Mouse (Mus musculus) stomach, embryonic 16.5 days (tissue): Measurements from ENCODE around the gene Coq9. TPM values are rescaled to one million over a fixed set of nuclear protein-coding genes. Genes with fewer than 3 reads are reported as not detected.
A peak's percentile ranks its signal among the peaks of the same experiment; 100 is the strongest.

Source experiments
- ATAC-seq: fragments of 200-750 bp; cut with Nextera tagmentation; 2 replicates; pipeline ENCODE4 v1.8.0; 2017; ENCODE audit warnings: moderate number of reproducible peaks, moderate TSS enrichment; ENCODE audit not compliant: insufficient read depth, low FRiP score
- H3K27ac ChIP-seq: fragments of 300-500 bp; sonication (generic); 2 replicates; pipeline ENCODE4 v1.5.1; 2014; ENCODE audit warnings: low read length
- H3K27me3 ChIP-seq: fragments of 300-500 bp; sonication (generic); 2 replicates; pipeline ENCODE4 v1.6.1; 2014; ENCODE audit warnings: low read length, control low read depth, mixed read lengths; ENCODE audit not compliant: control insufficient read depth, insufficient read depth
- H3K36me3 ChIP-seq: fragments of 300-500 bp; sonication (generic); 2 replicates; pipeline ENCODE4 v1.6.1; 2014; ENCODE audit warnings: low read length; ENCODE audit not compliant: control insufficient read depth, insufficient read depth
- H3K4me1 ChIP-seq: fragments of 300-500 bp; sonication (generic); 2 replicates; pipeline ENCODE4 v1.6.1; 2014; ENCODE audit warnings: low read length, control low read depth, mixed read lengths; ENCODE audit not compliant: control insufficient read depth, insufficient read depth
- H3K4me2 ChIP-seq: fragments of 300-500 bp; sonication (generic); 2 replicates; pipeline ENCODE4 v1.6.1; 2014; ENCODE audit warnings: low read depth, low read length, mixed read lengths
- H3K4me3 ChIP-seq: fragments of 300-500 bp; sonication (generic); replicated peaks from 2 replicates; pipeline ENCODE4 v1.5.1; 2014; ENCODE audit warnings: mild to moderate bottlenecking, low read length
- H3K9ac ChIP-seq: fragments of 300-500 bp; sonication (generic); 2 replicates; pipeline ENCODE4 v1.6.1; 2014; ENCODE audit warnings: low read length
- H3K9me3 ChIP-seq: fragments of 300-500 bp; sonication (generic); replicated peaks from 2 replicates; pipeline ENCODE4 v1.6.1; 2016; ENCODE audit warnings: low read length, control low read depth; ENCODE audit not compliant: control insufficient read depth
- WGBS: fragments of 180-500 bp; shearing (Covaris S2); extraction: QIAGEN DNeasy Blood & Tissue Kit; methylation state at CpG from one replicate; pipeline ENCODE4 v1.1.7; 2014; 5-methylcytosine and 5-hydroxymethylcytosine counted together
- polyA plus RNA-seq: library from polyadenylated mRNA; unstranded; fragments of >200 nt; fragmentation: Nextera tagmentation; extraction: Ambion mirVana; gene quantifications from 2 replicates; pipeline ENCODE4 v1.2.1, GENCODE M21; 2015

Gene Coq9
- polyA plus RNA-seq, 1 experiment from 2014 or later = 94.3 TPM

DNA sequence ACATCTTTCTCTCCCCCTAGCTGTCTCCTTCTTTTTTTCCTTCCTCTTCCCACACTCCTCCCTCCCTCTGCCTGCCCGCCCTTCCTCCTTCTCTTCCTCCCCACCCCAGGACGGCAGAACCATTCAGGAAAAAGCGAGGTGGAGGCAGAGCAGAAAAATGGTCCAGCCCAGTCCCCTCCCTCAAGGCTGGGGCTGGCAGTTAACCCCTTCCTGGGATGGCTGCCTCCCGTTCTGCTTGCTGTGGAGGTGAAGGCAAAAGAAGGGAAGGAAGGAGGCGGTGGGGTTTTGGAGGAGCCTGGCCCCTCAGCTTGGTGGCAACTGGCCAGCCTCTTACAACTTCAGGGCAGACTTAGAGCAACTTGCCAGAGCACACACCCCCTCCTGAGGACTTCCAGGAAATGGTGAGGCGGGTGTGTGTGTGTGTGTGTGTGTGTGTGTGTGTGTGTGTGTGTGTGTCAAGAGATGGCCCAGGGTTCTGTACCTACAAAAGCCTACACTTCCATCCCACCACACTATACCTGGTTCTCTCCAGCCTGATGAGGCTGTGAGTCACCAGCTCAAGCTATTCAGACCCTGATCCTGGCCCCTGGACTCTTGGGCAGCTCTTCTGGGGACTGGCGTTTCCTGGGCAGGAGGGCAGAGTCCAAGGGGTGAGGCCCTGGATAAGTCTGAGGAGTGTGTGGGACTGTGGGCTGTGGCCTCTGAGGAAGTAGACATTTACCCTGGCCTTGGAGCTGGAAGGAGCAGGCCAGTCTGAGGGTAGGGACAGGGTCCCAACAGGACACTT, 33.2 kb downstream of the Coq9 start:
- peak overlapping the region; percentile 81 for H3K4me2 ChIP-seq
- H3K27me3 ChIP-seq = no peaks in the 10 kb centered on the region
- H3K4me3 ChIP-seq = peak overlapping the region; percentile 50
- no peaks in the 10 kb centered on the region for H3K9me3 ChIP-seq
- peak; percentile 81 for ATAC-seq
- H3K27ac ChIP-seq = peak overlapping the region; percentile 84
- H3K36me3 ChIP-seq = no peaks in the 10 kb centered on the region
- peaks cover 43% of the 10 kb centered on the region for H3K4me1 ChIP-seq
- peak overlapping the region; percentile 71 for H3K9ac ChIP-seq
- WGBS = 5% methylated on average over 7 of the region's 7 CpGs

GRCm38 (mm10) chr8:94872156-94872555, 34.0 kb downstream of the Coq9 start:
- ATAC-seq = no peak
- WGBS = 38% methylated on average over 3 of the region's 3 CpGs
- Histone ChIP-seq H3K27me3 (no peaks in the 10 kb centered on the region), H3K9me3 (no peaks in the 10 kb centered on the region), H3K4me3 (peak overlapping the region; percentile 20), H3K36me3 (no peaks in the 10 kb centered on the region), H3K9ac (peak overlapping the region; percentile 71), H3K27ac (peak overlapping the region; percentile 84), H3K4me1 (peaks cover 48% of the 10 kb centered on the region), H3K4me2 (peak overlapping the region; percentile 81)

GRCm38 (mm10) chr8:94872576-94872975, 34.5 kb downstream of the Coq9 start:
- Histone ChIP-seq H3K4me1 (peaks cover 48% of the 10 kb centered on the region), H3K4me2 (peak overlapping the region; percentile 81)
- ATAC-seq = no peak

DNA sequence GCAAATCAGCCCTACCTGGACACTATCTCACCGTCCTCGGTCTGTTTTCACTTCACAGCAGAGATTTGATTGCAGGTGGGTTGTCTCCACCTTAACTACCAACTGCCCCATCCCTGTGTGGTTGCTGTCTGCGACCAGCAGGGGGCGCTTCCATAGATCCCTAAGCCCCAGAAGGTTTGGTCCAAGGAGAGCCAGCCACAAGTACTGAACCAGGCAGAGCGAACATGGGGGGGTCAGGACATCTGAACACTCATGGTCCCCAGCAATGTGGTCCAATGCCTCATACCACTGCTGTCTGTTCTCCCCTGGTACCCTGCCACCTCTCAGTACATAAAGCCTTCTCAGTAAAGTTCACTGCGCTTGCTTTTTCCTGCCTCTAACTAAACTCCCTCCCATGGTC, 36.2 kb downstream of the Coq9 start:
- no peaks in the 10 kb centered on the region for H3K9me3 ChIP-seq
- H3K4me2 ChIP-seq = peak overlapping the region; percentile 88
- H3K36me3 ChIP-seq = no peaks in the 10 kb centered on the region
- 10% methylated on average over 6 of the region's 6 CpGs for WGBS
- peak overlapping the region; percentile 67 for H3K4me3 ChIP-seq
- peaks cover 40% of the 10 kb centered on the region for H3K4me1 ChIP-seq
- H3K27me3 ChIP-seq = no peaks in the 10 kb centered on the region
- H3K9ac ChIP-seq = no peak overlapping the region
- H3K27ac ChIP-seq = no peak overlapping the region
- ATAC-seq = no peak

More at GRCm38 (mm10) chr8:94872576-94872975, 34.5 kb downstream of the Coq9 start:
- Histone ChIP-seq H3K9me3 (no peaks in the 10 kb centered on the region), H3K27me3 (no peaks in the 10 kb centered on the region), H3K9ac (peak overlapping the region; percentile 71), H3K4me3 (no peak overlapping the region), H3K36me3 (no peaks in the 10 kb centered on the region), H3K27ac (peak overlapping the region; percentile 84)
- 82% methylated on average over 2 of the region's 2 CpGs for WGBS

- H3K4me1 ChIP-seq = peaks cover 32% of the 10 kb centered on the region
- no peaks in the 10 kb centered on the region for H3K27me3 ChIP-seq
- no peaks in the 10 kb centered on the region for H3K36me3 ChIP-seq
- peak overlapping the region; percentile 82 for H3K9ac ChIP-seq
- H3K4me2 ChIP-seq = peak overlapping the region; percentile 88
- WGBS = 13% methylated on average over 17 of the region's 17 CpGs
- no peak for ATAC-seq
- H3K9me3 ChIP-seq = no peaks in the 10 kb centered on the region
- peak overlapping the region; percentile 78 for H3K27ac ChIP-seq
- H3K4me3 ChIP-seq = peak overlapping the region; percentile 67
These were observed 37.2 kb downstream of the Coq9 start for GRCm38 (mm10) chr8:94875096-94875870.

DNA sequence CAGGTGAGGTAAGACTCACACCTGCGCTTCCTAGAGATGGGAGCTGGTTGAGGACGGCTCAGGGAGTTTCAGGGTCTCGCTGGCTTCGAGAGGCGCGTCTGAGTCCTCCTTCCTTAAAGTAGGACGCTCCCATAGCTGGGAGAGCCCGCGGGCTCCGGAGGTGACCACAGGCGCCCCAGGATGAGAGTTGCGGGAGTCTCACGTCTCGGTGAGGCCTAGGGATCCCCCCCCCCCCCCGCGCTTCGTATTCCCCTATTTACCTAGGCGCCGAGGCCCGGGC, 37.7 kb downstream of the Coq9 start:
- under 1% methylated on average over 14 of the region's 20 CpGs for WGBS
- peak overlapping the region; percentile 78 for H3K27ac ChIP-seq
- no peak for ATAC-seq
- H3K9ac ChIP-seq = peak overlapping the region; percentile 82
- H3K4me3 ChIP-seq = peak overlapping the region; percentile 67
- no peaks in the 10 kb centered on the region for H3K36me3 ChIP-seq
- peak overlapping the region; percentile 88 for H3K4me2 ChIP-seq
- no peaks in the 10 kb centered on the region for H3K27me3 ChIP-seq
- peaks cover 28% of the 10 kb centered on the region for H3K4me1 ChIP-seq
- no peaks in the 10 kb centered on the region for H3K9me3 ChIP-seq

DNA sequence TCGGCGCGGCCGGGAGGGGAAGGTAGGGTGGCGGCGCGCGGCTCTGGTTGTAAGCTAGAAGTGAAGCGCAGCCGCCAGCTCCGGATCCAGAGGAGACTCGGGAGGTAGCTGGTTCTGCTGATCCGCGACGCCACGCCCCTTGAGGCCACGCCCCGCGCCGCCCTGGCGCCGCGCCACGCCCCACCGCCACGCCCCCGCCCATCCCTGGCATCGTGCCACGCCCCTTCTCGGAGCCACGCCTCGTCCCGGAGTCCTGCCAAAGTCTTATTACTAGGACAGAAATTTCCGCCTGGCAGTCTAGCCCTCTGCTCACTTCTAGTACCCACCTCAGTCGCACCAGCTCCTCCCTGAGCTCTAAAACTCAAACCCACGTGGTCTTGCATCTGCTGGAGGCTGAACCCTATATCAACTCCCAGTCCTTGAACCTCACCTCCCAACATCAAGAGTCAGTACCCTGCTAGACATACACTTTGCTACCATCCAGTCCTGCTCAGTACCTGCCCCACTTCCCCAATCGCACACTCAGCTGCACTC, 38.1 kb downstream of the Coq9 start, which contains the start of gene Dok4:
Gene Dok4, minus strand, starts transcription at position 134 of the 534 bp plus-strand sequence.
- peak within 1 kb of the TSS; percentile 67 for H3K4me3 ChIP-seq
- no peaks in the 10 kb centered on the region for H3K36me3 ChIP-seq
- no peaks in the 10 kb centered on the region for H3K27me3 ChIP-seq
- H3K4me1 ChIP-seq = peaks cover 27% of the 10 kb centered on the region
- no peaks in the 10 kb centered on the region for H3K9me3 ChIP-seq
- peak; percentile 69 for ATAC-seq
- peak within 1 kb of the TSS; percentile 88 for H3K4me2 ChIP-seq
- under 1% methylated on average over 34 of the region's 37 CpGs for WGBS
- H3K9ac ChIP-seq = peak within 1 kb of the TSS; percentile 82
- H3K27ac ChIP-seq = peak within 1 kb of the TSS; percentile 78

GRCm38 (mm10) chr8:94876820-94877219, 38.7 kb downstream of the Coq9 start:
- Histone ChIP-seq H3K36me3 (no peaks in the 10 kb centered on the region), H3K27me3 (no peaks in the 10 kb centered on the region), H3K9me3 (no peaks in the 10 kb centered on the region), H3K27ac (0 out of 2 replicates have a peak overlapping the region, but pooled peaks have one; percentile 39), H3K4me2 (peak overlapping the region; percentile 88; the same call in 1 of the 2 replicates), H3K4me3 (no peak overlapping the region), H3K4me1 (peaks cover 21% of the 10 kb centered on the region), H3K9ac (no peak overlapping the region)
- WGBS = 47% methylated on average over 3 of the region's 3 CpGs
- no peak for ATAC-seq

- H3K4me3 ChIP-seq = no peak overlapping the region
- H3K9ac ChIP-seq = no peak overlapping the region
- no peaks in the 10 kb centered on the region for H3K36me3 ChIP-seq
- H3K4me1 ChIP-seq = 0 out of 2 replicates have a peak, but pooled peaks cover 4% of the 10 kb centered on the region
- no peak overlapping the region for H3K4me2 ChIP-seq
- H3K27me3 ChIP-seq = no peaks in the 10 kb centered on the region
- H3K27ac ChIP-seq = no peak overlapping the region
- no peak for ATAC-seq
- no peaks in the 10 kb centered on the region for H3K9me3 ChIP-seq
- 62% methylated on average over 4 of the region's 4 CpGs for WGBS
These were observed 42.6 kb downstream of the Coq9 start for GRCm38 (mm10) chr8:94880742-94881141.
